Mouse (Mus musculus) heart, adult 2 months (tissue): Measurements from ENCODE around the gene Vps33b. TPM values are rescaled to one million over a fixed set of nuclear protein-coding genes. Genes with fewer than 3 reads are reported as not detected.
"Not testable (repeated sequence)": the region's sequence is repeated elsewhere in the genome, so short reads cannot be mapped to it uniquely, and the experiment has no call there.

Source experiments
- DNase-seq, 2 experiments: peaks; one replicate each; pipeline ENCODE4 v3.0.0; 2021
- H3K27ac ChIP-seq: fragments of 200-600 bp; 2 replicates; pipeline ENCODE4 v1.8.1; 2022
- H3K27me3 ChIP-seq: fragments of 200-500 bp; 2 replicates; pipeline ENCODE4 v1.6.1; 2012; ENCODE audit warnings: mild to moderate bottlenecking, low read length, inconsistent platforms, mixed read lengths; ENCODE audit not compliant: control insufficient read depth, insufficient read depth
- H3K36me3 ChIP-seq: fragments of 200-500 bp; 2 replicates; pipeline ENCODE4 v1.6.1; 2012; ENCODE audit warnings: low read length, inconsistent platforms; ENCODE audit not compliant: control insufficient read depth, insufficient read depth
- H3K4me1 ChIP-seq: fragments of 200-500 bp; 2 replicates; pipeline ENCODE4 v1.6.1; 2011; ENCODE audit warnings: low read length; ENCODE audit not compliant: control insufficient read depth, insufficient read depth
- H3K4me3 ChIP-seq: fragments of 200-600 bp; 2 replicates; pipeline ENCODE4 v1.8.1; 2022
- H3K79me2 ChIP-seq: fragments of 200-500 bp; replicated peaks from 2 replicates; pipeline ENCODE4 v1.6.1; 2012; ENCODE audit warnings: mild to moderate bottlenecking, inconsistent platforms, low read length, moderate library complexity, mixed read lengths; ENCODE audit not compliant: control insufficient read depth, insufficient read depth
- H3K9ac ChIP-seq: fragments of 200-500 bp; 2 replicates; pipeline ENCODE4 v1.6.1; 2012; ENCODE audit warnings: low read depth, mild to moderate bottlenecking, control low read depth, inconsistent platforms, low read length, mixed read lengths
- CTCF ChIP-seq: fragments of 200-600 bp; IDR thresholded peaks from 2 replicates; pipeline ENCODE4 v1.8.1; 2022; ENCODE audit warnings: antibody characterized with exemption, mild to moderate bottlenecking, moderate library complexity
- EP300 ChIP-seq: fragments of 200-500 bp; IDR thresholded peaks from 2 replicates; pipeline ENCODE4 v1.6.1; 2011; ENCODE audit warnings: low read depth, low read length, control low read depth; ENCODE audit not compliant: insufficient read depth
- POLR2A ChIP-seq: fragments of 200-500 bp; IDR thresholded peaks from 2 replicates; pipeline ENCODE4 v1.6.1; 2011; ENCODE audit warnings: mild to moderate bottlenecking, low read depth, low read length, control low read depth; ENCODE audit not compliant: insufficient read depth
- WGBS: fragments of 180-500 bp; shearing (Covaris S2); methylation state at CpG from one replicate; pipeline ENCODE4 v1.1.7; 2018; 5-methylcytosine and 5-hydroxymethylcytosine counted together
- intact Hi-C: fragments of 180-260 bp; cut with DNase I; formaldehyde crosslinking; loops from one replicate; pipeline ENCODE4 v1.15.1; 2025
- polyA plus RNA-seq: library from polyadenylated mRNA; depleted of rRNA; stranded (reverse); fragments of >200 nt; gene quantifications from 2 replicates; pipeline ENCODE4 v1.2.3, GENCODE M21; 2012
- total RNA-seq, 2 experiments: library from RNA; stranded (reverse); gene quantifications; 2 replicates each; pipeline ENCODE4 v1.2.3; 2021

The Vps33b gene
- total and polyA plus RNA-seq, 3 experiments, result 5.1 to 6.2 (median 6.1) TPM

GRCm38 (mm10) chr7:80324043-80324815 lies 54.8 kb downstream of the Vps33b start, which contains the start of gene Rccd1:
Gene Rccd1, minus strand, starts transcription at chr7:80324454.
- no peaks in the 10 kb centered on the region for H3K36me3 ChIP-seq
- WGBS, result under 1% methylated on average over 38 of the region's 38 CpGs

GRCm38 (mm10) chr7:80324816-80325119 lies 55.3 kb downstream of the Vps33b start:
- DNase-seq, H3K9ac ChIP-seq, H3K27me3 ChIP-seq, H3K4me1 ChIP-seq, H3K79me2 ChIP-seq, H3K4me3 ChIP-seq, H3K36me3 ChIP-seq: not testable (repeated sequence)
- whole genome bisulfite sequencing, result 39% methylated on average over 4 of the region's 5 CpGs
- intact Hi-C loops, result loop anchor here (1.0 kb wide), 1 partner anchor 17 kb away; the partner anchor contains the start of gene Unc45a
- H3K27ac ChIP-seq, result peak overlapping the region; percentile 99

More at GRCm38 (mm10) chr7:80324043-80324815, 54.8 kb downstream of the Vps33b start, which contains the start of gene Rccd1:
- Histone ChIP-seq H3K4me1 (peaks cover 3% of the 10 kb centered on the region; the same call in 1 of the 2 replicates), H3K4me3 (peak within 1 kb of the TSS; percentile 64), H3K9ac (peak within 1 kb of the TSS; percentile 79), H3K27ac (peak within 1 kb of the TSS; percentile 99), H3K79me2 (no peaks in the 10 kb centered on the region), H3K27me3 (no peaks in the 10 kb centered on the region)
- peak; percentile 95 to 96 for DNase-seq
- intact Hi-C loops, result loop anchor here (1.0 kb wide), 1 partner anchor 17 kb away; the partner anchor contains the start of gene Unc45a
- TF ChIP-seq EP300, result peak; percentile 89
- TF ChIP-seq CTCF, result no peak
- TF ChIP-seq POLR2A, result peak; percentile 93

GRCm38 (mm10) chr7:80325292-80325868 lies 55.9 kb downstream of the Vps33b start:
- TF ChIP-seq EP300 (no peak), POLR2A (no peak), CTCF (no peak)
- 94% methylated on average over 16 of the region's 16 CpGs for WGBS
- intact Hi-C loops, result no loop called here
- DNase-seq, result no peak
- H3K27me3 ChIP-seq, result no peaks in the 10 kb centered on the region
- H3K79me2 ChIP-seq, result no peaks in the 10 kb centered on the region
- H3K27ac ChIP-seq, result no peak overlapping the region; the same call in 1 of the 2 replicates
- H3K36me3 ChIP-seq, result no peaks in the 10 kb centered on the region
- peaks cover 3% of the 10 kb centered on the region; the same call in 1 of the 2 replicates for H3K4me1 ChIP-seq
- no peak overlapping the region for H3K4me3 ChIP-seq
- H3K9ac ChIP-seq, result no peak overlapping the region

- H3K27ac ChIP-seq, result no peak overlapping the region
- H3K79me2 ChIP-seq, result no peaks in the 10 kb centered on the region
- no peak for TF ChIP-seq POLR2A
- 97% methylated on average over 19 of the region's 19 CpGs for whole genome bisulfite sequencing
- no peaks in the 10 kb centered on the region for H3K36me3 ChIP-seq
- no peak overlapping the region for H3K9ac ChIP-seq
- intact Hi-C loops, result no loop called here
- DNase-seq, result no peak
- no peaks in the 10 kb centered on the region for H3K27me3 ChIP-seq
- H3K4me3 ChIP-seq, result no peak overlapping the region
- peaks cover 3% of the 10 kb centered on the region; the same call in 1 of the 2 replicates for H3K4me1 ChIP-seq
Observed at GRCm38 (mm10) chr7:80326076-80326475, 56.6 kb downstream of the Vps33b start.

GRCm38 (mm10) chr7:80330278-80330677 lies 60.8 kb downstream of the Vps33b start:
- TF ChIP-seq EP300 (no peak), CTCF (no peak)
- Histone ChIP-seq H3K4me1 (no peaks in the 10 kb centered on the region), H3K79me2 (no peaks in the 10 kb centered on the region), H3K4me3 (no peak overlapping the region), H3K9ac (no peak overlapping the region), H3K27ac (no peak overlapping the region), H3K27me3 (no peaks in the 10 kb centered on the region), H3K36me3 (no peaks in the 10 kb centered on the region)
- DNase-seq, result no peak
- intact Hi-C loops, result no loop called here
- WGBS, result 80% methylated on average over 8 of the region's 8 CpGs

- no peak overlapping the region for H3K9ac ChIP-seq
- no peaks in the 10 kb centered on the region for H3K36me3 ChIP-seq
- WGBS, result 96% methylated on average over 19 of the region's 19 CpGs
- no peak for TF ChIP-seq CTCF
- no peak for TF ChIP-seq POLR2A
- TF ChIP-seq EP300, result no peak
- H3K4me1 ChIP-seq, result no peaks in the 10 kb centered on the region
- H3K4me3 ChIP-seq, result no peak overlapping the region
- H3K27me3 ChIP-seq, result no peaks in the 10 kb centered on the region
- H3K27ac ChIP-seq, result no peak overlapping the region
- H3K79me2 ChIP-seq, result no peaks in the 10 kb centered on the region
- intact Hi-C loops, result no loop called here
- no peak for DNase-seq
Observed at GRCm38 (mm10) chr7:80331433-80331832, 62.0 kb downstream of the Vps33b start.
